Mouse (Mus musculus) gastrocnemius, postnatal 25 days (tissue): ENCODE results near the gene Tmem41b. TPM values are rescaled to one million over a fixed set of nuclear protein-coding genes. Genes with fewer than 3 reads are reported as not detected.
"Not testable (repeated sequence)": the region's sequence is repeated elsewhere in the genome, so short reads cannot be mapped to it uniquely, and the experiment has no call there.

Experiments
- DNase-seq: peaks from one replicate; pipeline ENCODE4 v3.0.0; 2022
- long read RNA-seq, 2 experiments: library from polyadenylated mRNA; stranded (forward); transcript quantifications; one replicate each; pipeline ENCODE4 v2.0.0; 2021
- total RNA-seq, 2 experiments: library from RNA; stranded (reverse); gene quantifications; 1 replicate in 1 of 2; 2 replicates in 1 of 2; pipeline ENCODE4 v1.2.3; 2021

Gene Tmem41b
- total RNA-seq: 10 to 100 TPM; 22.3 to 28.3 TPM
- long read RNA-seq, experiment 1, transcript Tmem41b-201 (7 exons, 3,840 nt): major isoform, 12 of 14 reads
- long read RNA-seq, experiment 1, partial matches to known transcripts: 0 of 14 reads
- long read RNA-seq, experiment 1, other reads (novel, unspliced or antisense): 2 of 14 reads
- long read RNA-seq, experiment 2, transcript Tmem41b-201 (7 exons, 3,840 nt): major isoform, 23 of 26 reads
- long read RNA-seq, experiment 2, partial matches to known transcripts: 0 of 26 reads
- long read RNA-seq, experiment 2, other reads (novel, unspliced or antisense): 3 of 26 reads

DNA sequence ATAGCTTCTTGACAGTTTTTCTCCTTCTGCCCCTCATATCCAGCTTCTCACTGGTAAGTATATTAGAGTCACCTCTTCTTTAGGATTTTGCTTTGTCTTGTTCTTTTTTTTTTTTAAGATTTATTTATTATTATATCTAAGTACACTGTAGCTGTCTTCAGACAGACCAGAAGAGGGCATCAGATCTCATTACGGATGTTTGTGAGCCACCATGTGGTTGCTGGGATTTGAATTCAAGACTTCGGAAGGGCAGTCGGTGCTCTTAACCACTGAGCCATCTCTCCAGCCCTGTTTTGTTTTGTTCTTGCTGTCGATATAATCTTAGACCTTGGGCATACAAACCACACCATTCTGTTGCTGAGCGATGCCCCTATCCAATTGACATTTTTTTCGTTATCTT lies at the start of gene Tmem41b:
Tmem41b (minus strand) TSS at position 155 of the 400 bp plus-strand sequence.
- DNase-seq: not testable (repeated sequence)

DNA sequence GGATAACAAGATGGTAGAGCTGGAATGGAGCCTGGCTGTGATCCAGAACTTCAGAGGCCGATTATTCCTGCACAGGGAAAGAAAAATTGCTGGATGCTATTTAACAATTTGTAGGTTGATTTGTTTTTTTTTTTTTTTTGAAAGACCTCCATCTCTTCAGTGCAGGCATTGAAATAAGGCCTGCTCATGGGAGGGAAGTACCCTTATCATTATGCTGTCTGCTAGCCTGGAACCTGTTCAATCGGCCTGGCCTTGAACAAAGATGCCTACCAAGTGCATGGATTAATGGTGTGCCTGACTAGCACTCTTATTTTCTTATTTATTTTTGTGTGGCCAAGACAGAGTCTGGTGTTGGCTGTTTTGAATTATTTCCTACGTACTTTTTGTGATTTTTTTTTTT lies 43.6 kb upstream of the Tmem41b start:
- no peak for DNase-seq

DNA sequence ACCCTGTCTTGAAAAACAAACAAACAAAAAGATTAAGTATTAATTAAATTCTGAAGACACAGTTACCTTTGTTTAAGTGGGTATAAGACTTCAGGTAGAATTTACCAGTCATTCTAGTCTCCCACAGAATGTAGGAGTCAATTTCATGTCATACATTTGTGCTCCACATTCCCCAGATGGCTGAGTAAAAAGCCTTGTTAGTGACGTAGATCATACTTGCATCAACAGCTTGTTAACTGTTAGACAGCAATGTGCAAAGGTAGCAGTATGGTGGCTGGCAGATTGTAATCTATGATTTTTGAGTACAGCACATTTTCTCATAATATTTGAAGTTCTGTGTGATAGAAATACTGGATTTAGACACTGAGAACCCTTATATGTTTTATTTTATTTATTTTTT lies 42.1 kb upstream of the Tmem41b start:
- no peak for DNase-seq

DNA sequence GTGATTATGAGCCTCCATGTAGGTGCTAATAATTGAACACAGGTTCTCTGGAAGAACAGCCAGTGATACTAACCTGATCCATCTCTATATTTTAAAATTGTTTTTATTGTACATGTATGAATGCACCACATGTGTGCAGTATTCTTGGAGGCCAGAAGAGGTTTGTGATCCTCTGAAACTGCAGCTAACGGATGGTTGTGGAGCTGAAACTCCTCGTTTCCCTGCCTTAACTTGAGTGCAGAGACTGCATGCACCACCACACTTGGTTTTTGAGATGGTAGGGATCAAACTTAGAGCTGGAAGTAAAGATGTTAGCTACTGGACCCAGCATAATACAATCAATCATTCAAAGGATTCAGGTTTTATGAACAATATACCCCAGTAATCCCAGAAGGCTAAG lies 39.9 kb upstream of the Tmem41b start:
- DNase-seq: no peak

DNA sequence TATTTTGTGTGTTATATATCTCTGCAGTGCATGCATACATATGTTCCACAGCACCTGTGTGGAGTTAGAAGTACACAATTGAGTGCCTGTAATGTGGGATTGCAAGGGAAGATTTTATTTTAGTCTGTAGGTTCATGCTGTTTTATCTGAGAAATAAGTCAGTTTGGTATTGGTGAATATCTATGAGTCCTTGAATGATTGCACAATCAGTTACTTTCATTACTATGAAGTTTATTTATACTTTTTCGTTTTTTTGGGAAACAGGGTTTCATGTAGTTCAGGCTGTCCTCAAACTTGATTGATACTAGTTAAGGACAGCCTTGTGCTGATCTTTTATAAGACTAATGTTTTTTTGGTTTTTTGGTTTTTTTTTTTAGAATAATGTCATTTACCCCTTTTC lies 36.8 kb upstream of the Tmem41b start:
- no peak for DNase-seq

DNA sequence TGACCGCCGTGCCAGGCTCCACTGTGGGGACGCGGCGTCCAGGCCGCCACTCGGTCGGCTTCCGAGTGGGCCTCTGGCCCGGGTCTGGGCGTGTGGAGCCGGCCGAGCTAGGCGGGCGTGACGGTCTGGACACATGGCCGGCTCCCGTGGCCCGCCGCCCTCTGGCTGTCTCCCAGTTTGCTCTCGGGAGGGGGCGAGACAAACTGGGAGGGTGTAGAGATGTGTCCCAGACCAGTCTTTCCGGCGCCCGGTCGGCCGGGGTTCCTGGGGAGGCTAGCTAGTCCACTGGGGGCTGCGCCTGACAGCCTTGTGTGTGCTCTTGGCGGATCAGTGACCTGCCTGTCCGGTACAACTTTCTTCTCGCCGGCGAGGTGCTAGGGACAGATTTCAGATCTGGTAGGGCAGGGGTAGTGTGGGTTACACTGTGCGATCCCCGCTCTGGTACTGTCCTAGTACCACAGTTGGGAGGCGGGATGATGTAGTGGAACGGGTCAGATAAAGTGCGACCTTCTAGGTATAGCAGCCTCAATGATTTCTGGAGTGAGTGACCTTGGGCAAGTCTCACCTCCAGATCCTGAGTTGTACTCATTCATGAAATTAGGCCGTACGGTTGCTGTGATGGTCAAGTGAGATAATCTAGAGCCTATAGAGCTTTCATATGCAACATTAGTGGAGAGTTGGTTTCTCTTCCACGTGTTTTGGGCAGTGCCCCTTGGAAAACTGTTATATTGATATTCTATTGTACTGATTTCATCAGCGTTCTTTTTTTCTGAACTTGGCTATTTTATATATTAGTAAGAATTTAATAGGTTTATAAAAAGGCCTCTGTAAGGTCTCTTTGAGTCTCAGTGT lies 32.1 kb upstream of the Tmem41b start:
- DNase-seq: peak; percentile 78

DNA sequence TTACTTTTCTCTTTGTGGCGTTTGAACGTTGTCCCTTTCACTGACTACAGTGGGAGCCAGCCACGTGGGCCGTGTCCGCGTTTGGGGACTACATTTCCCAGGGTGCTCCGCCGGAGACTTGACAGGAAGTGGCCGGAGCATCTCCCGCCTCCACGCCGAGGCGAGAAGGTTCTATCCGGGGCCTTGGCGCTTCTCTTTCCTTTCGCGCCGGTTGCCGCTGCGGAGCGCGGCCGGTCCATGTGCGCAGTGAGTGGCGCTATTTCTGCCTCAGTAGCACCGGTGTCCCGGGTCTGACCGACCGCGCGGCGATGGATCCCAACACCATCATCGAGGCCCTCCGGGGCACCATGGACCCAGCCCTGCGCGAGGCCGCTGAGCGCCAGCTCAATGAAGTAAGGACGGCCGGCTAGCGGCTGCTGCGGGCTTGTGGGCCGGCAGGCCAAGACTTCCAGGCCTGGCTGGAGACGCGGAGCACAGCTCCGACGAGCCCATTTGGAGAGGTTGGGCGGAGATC lies 31.4 kb upstream of the Tmem41b start, which contains the start of gene Ipo7:
Ipo7 (plus strand) TSS at position 158 of the 514 bp plus-strand sequence.
- DNase-seq: peak; percentile 90

DNA sequence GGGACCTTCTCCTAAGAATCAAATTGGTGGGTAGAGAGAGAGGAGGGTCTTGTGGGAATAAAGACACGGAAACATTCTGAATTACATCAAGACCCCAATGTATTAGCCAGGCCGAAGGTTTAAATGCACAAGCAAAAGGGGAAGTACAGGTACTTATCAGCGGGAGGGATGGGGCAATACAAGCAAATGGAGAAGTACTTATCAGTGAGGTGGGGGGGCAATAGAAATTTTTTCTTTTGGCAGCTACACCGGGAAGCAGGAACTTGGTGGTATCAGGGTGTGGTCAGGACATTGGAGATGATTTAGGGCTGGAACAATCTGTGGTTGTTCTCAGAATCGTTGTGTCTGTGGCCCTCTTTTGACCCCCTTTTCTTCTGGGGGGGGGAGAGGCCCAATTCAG lies 27.5 kb upstream of the Tmem41b start:
- DNase-seq: no peak

DNA sequence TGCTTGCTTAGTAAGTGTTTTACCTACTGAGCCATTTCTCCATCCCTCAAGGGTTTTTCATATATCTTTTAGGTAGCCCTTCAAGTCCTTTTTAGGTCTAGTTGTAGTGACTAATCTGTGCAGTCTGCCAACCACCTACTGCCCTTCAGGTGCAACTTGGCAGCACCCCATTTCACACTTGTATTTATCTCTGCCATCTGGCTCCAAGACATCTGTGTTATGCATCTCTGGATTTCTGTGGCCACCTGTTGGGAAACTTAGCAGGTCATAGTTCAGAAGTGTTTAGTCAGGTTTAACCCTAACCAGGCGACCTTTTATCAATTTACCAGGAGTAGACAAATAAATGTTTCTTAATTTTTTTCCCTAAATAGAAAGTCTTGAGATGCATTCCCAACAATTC lies 24.7 kb upstream of the Tmem41b start:
- DNase-seq: no peak

DNA sequence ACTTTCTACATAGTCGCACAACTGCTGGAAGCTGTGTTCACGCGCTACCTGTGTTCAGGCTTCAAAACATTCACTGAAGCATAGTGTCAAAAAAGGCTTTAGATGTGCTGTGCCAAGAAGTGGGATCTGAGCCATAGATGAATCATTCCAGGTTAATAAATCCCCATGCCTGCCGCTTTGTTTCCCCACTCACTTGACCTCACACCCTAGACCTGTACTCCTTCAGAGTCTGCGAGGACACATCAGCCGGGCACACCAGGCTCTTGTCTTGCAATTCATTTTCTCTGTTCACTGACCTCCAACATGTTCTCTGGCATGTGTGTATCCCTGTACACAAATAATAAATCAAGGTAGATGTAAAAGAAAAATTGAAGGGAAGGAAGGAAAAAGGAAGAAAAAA lies 22.4 kb upstream of the Tmem41b start:
- no peak for DNase-seq

DNA sequence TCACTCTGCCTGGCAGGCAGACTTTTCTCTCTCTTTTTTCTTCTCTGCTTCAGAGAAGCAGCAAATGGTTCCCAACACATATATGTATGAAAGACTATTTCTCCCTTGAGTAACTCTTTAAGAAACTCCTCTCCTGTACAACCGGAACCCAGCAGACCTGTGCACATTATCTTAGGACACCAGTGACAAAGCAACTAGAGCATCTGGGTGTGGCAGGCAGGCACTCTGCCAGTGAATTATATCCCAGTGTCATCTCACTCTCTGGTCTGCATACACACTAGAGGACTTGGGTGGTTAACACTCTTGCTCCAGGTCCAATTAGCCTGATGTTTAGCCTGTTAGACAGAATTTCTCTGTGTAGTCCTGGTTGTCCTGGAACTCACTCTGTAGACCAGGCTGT lies 21.8 kb upstream of the Tmem41b start:
- DNase-seq: no peak

DNA sequence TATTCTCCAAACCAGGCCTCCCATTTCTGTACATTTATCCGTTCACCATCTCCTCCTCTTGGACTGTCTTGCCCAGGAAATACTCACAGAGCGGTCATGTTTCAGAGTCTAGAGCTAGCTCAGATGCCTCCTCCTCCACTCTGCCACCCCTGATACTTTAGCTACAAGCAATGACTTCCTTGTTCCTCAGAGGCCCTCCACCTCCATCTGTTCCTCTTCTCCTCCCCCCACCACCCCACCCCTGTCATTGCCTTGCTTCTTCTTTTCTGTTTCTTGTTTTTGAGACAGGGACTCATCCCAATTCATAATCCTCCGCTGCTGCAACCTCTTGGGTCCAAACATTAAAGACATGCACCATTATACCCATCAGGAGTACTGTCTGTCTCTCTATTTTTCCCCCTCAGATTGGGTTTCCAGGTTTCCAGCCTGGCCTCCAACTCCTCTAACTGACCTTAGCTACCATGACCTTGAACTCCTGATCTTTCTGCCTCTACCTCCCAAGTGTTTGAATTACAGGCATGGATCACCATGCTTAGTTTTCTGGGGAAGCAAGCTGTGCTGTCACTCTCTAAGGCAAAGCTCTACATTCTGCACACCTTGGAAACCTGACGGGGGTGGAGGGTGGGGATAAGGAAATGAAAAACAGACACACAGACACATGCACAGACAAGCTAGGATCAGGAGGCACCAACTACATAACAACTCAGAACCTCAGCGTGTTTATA lies 19.9 kb upstream of the Tmem41b start:
- no peak for DNase-seq

DNA sequence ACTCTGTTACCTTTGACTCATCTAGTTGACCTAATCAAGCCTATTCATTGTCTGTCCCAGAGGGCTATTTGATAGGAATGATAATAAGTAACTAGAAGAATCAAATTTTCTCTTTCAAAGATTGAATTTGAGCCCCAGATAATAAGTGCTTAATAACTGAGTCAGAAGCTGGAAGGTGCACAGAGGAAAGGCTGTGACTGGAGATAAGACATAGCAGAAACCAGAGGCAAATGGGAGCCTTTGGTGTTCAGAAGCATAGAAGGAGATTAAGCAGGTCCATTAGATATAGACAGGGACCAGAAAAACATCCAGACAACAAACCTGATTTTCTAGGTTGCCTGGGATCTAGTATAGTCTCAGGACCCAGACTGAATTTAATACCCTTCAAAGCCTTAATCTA lies 19.2 kb upstream of the Tmem41b start:
- DNase-seq: no peak

DNA sequence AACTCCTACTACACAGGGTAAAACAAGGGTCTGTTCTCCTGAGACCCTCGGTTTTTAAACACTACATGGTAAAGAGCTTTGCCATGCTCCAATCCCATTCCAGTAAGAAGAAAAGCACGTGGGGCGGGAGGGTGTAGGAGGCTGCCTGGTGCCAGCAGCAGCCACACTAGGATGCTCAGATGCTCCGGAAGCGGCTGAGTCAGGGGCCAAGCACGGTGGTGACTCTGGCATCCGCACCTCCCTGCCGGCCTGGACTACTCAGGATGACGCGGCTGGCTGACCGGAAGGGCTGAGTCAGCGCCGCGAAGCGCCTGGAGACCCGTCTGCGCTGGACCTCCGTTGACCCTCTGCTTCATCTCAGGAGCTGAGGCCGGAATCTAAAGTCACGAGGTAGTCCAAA lies 16.2 kb upstream of the Tmem41b start:
- DNase-seq: peak; percentile 24

DNA sequence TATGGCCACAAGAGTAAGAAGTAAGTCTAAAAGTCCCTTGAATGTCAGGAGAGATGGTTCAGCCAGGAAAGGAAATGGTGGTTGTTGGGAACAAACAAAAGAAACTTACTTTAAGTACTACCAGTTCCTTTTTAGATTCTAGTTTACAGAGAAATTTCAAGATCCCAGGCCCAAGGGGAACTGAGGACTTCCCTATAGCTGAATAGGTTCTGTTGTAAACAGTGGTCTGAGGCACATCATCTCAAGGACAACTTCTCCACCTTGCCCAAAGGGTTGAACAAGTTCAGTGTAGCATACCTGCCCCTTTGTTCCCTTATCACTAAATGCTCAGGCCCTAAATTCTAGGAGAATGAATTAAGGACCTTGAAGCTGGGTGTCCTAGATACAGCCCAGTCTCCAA lies 15.4 kb upstream of the Tmem41b start:
- DNase-seq: no peak

DNA sequence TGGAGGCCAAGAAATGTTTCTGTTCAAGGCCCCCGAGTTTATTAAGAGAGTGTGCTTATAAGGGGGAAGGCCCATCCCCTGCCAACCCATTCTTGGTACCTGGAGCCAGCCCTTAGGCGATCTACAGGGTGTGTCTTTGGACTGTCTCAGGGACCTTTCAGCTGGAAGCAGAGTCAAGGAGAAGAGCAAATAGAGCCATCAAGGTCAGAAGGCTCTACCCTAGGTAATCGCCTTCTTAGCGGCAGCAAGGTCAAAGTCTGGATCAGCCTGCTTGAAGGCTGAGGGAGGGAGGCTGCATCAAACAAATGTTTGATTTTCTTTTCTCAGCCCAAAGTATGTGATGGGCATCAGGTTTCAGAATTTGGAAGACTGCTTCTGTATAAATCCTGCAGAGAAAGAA lies 11.7 kb upstream of the Tmem41b start:
- no peak for DNase-seq

DNA sequence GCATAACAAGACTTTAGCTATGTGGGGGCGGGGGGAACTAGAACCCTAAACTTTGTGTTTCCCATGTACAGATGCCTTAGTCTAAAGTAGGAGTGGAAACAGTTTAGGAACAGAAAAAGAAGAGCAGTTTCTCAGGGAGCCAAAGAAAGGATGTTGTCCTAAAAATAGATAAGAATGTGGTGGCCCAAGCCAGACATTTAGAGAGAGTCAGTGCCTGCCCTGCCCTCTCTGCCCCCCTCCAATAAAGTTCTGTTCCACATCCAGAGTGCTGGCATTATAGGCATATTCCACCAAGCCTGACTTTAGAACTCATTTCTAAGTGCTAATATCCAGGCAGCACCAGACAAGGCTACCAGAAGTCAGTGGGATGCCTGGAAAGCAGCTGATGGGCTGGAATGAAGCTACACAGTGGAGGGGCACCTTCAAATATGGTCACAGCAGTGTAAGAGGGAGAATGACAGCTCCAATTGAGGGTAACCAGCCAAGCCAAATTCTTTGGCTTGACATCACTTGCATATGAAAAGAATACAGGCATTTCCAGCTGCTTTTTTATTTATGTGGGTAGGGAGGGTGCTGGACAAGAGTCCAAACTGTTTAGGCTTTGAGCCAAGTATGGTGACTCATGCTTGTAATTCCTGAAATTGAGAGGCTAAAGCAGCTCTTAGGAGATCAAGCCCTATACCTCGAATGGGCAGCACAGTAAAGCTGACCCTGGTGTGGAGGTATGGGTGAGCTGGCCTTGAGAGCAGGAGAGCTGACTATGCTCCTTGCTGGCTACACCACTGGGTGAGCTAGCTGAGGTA lies 6.6 kb upstream of the Tmem41b start:
- DNase-seq: peak; percentile 40

DNA sequence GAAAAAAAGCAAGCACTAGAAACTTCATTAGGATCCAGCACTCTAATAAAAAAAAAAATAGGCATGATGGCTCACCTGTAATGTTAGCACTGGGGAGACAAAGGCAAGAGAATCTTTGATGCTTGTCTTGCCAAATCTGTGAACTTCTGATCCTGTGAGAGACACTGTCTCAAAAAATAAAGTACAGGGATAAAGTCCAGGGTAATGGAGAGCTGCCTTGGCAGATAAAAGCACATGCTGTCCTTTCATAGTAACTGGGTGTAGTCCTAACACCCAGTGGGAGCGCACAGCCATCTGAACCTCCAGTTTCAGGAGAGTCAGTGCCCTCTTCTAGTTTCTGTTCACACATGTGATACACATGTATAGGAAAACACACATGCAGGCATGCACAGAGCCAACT lies 4.6 kb upstream of the Tmem41b start:
- no peak for DNase-seq

DNA sequence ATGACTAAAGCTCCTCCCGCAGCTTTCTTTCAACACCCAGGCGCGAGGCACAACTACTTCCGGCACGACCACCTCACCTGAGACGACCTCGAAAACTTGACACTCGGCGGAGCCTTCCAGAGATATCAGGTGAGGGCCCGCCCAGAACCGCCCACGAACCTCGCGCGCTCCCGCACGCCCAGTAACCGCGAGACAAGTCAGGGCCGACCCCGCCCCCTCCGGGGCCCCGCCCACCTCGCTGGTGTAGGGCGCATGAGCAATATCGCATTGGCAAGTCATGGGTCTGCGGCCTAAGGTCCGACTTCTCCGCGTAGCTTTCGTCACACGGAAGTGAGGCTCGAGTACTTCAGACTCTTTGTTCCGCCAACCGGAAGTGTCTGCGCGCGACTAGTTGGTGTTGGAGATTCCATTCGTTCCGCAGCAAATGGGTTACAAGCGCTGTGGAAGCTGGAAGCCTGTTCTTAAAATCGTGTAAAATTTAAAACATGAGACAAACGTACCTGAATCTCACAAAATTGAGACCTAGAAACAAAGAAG lies 528 bp downstream of the Tmem41b start:
- peak; percentile 99 for DNase-seq

DNA sequence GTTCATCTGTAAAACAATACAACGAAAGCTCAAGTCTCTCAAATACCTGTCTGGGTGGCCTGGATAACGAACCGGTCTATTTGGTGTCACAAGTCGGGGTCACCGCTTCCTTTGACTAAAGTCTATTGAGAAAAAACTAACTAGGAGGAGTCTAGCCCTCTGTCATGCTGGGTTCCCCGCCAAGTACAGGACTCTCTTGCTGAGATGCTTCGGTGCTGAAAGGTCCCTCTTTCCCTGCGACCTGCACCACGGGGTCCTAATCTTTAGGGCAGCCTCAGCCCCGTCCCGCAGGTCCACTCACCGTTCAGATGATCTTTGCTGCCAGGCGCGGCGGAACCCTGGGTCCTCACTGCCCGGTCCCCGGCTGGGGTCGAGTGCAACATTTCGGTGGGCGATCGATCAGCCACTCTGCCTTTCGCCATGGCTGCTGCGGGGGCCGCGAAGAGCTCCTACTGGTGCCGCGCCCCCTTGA lies 1.0 kb downstream of the Tmem41b start:
- no peak for DNase-seq

DNA sequence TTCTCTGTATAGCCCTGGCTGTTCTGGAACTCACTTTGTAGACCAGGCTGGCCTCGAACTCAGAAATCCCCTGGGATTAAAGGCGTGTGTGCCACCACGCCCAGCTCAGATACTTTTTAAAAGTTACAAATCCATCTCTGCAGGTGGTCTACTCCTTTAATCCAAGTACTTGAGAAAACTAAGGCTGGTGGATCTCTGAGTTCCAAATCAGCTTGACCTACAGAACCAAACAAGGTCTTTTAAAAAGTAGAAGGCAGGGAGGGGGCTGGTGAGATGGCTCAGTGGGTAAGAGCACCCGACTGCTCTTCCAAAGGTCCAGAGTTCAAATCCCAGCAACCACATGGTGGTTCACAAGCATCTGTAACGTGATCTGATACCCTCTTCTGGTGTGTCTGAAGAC lies 2.1 kb downstream of the Tmem41b start:
- DNase-seq: not testable (repeated sequence)
